Comparison of ENCODE assay signal across 23 mouse cellular contexts in genomic region chr19:44455356-44455755, GRCm38 (mm10). TPM values are rescaled to one million over a fixed set of nuclear protein-coding genes. Genes with fewer than 3 reads are reported as not detected.
DNase-seq lines count a peak whose midpoint lies in the region; ATAC-seq and TF ChIP-seq lines count a peak whose summit lies in the region.
"Had no signal": no experiment of that assay in that cellular context is flagged by ENCODE, and none has a peak within 500 bp of the region (broad histone marks: within the 10 kb centered on the region; RNA-seq: fewer than 3 reads in every experiment).

No protein-coding gene starts in this region.

- no peak overlapping the region for H3K27ac ChIP-seq in kidney, embryonic 16.5 days (ENCODE audit: low read length)
- H3K27ac ChIP-seq in liver, adult 2 months (replicated peaks; ENCODE audit: insufficient read depth, low read depth, low read length): no peak overlapping the region
- no peak overlapping the region for H3K27ac ChIP-seq in liver, postnatal 0 days (ENCODE audit: low read depth)
- H3K27ac ChIP-seq: embryonic facial prominence, embryonic 15.5 days; forebrain, embryonic 15.5 days; heart, adult 2 months; heart, embryonic 15.5 days; hindbrain, embryonic 13.5 days had no signal

- no peak for TF ChIP-seq CTCF in liver, adult 2 months (IDR thresholded peaks at IDR 0.05; ENCODE audit: low read depth, low read length)
- no peak for TF ChIP-seq CTCF in liver, postnatal 0 days (IDR thresholded peaks at IDR 0.05; ENCODE audit: low read depth)

- no peaks in the 10 kb centered on the region for H3K27me3 ChIP-seq in kidney, embryonic 16.5 days (ENCODE audit: insufficient read depth, low read length)
- no peaks in the 10 kb centered on the region for H3K27me3 ChIP-seq in liver, adult 2 months (ENCODE audit: control insufficient read depth, insufficient read depth, low read length)
- H3K27me3 ChIP-seq in liver, postnatal 0 days (ENCODE audit: insufficient read depth, low read length): no peaks in the 10 kb centered on the region
- H3K27me3 ChIP-seq: embryonic facial prominence, embryonic 15.5 days; forebrain, embryonic 15.5 days; heart, embryonic 15.5 days had no signal

- DNase-seq in kidney, adult 18-20 months: peak; percentile 46
- DNase-seq in liver, adult 2 months (ENCODE audit: extremely low read depth, low read depth, low spot score): peak; percentile 58
- no peak for DNase-seq in liver, postnatal 0 days
- peak; percentile 31 to 42 for DNase-seq in kidney, postnatal 36 days
- no peak for DNase-seq in adrenal gland, adult 2 months
- DNase-seq: adrenal gland, adult 8-10 months; adrenal gland, postnatal 36 days; cerebellum, adult 11 months; cerebellum, adult 8-10 months; cerebellum, postnatal 14 days; embryo, embryonic 11 days; gastrocnemius, postnatal 10 days; heart, adult 2 months; heart, postnatal 14 days had no signal

- H3K4me1 ChIP-seq in kidney, embryonic 16.5 days (ENCODE audit: insufficient read depth, low read length): peaks cover 3% of the 10 kb centered on the region; the same call in 1 of the 2 replicates
- peaks cover 15% of the 10 kb centered on the region for H3K4me1 ChIP-seq in liver, adult 2 months (ENCODE audit: control insufficient read depth, insufficient read depth, low read length)
- peaks cover 5% of the 10 kb centered on the region for H3K4me1 ChIP-seq in liver, postnatal 0 days (ENCODE audit: insufficient read depth)
- H3K4me1 ChIP-seq: embryonic facial prominence, embryonic 15.5 days; forebrain, embryonic 15.5 days; heart, embryonic 15.5 days; hindbrain, embryonic 13.5 days had no signal

- H3K4me2 ChIP-seq in kidney, embryonic 16.5 days (replicated peaks; ENCODE audit: low read depth, low read length): no peak overlapping the region
- H3K4me2 ChIP-seq in liver, postnatal 0 days (ENCODE audit: low read depth, low read length): no peak overlapping the region
- H3K4me2 ChIP-seq: embryonic facial prominence, embryonic 15.5 days; forebrain, embryonic 15.5 days; heart, embryonic 11.5 days; heart, embryonic 15.5 days; hindbrain, embryonic 13.5 days had no signal

- H3K79me2 ChIP-seq in liver, adult 2 months (ENCODE audit: control insufficient read depth, insufficient read depth, low read length): no peaks in the 10 kb centered on the region

- no peak for TF ChIP-seq POLR2A in liver, adult 2 months (IDR thresholded peaks at IDR 0.05; ENCODE audit: extremely low read depth, insufficient read depth, low read length)

- H3K9me3 ChIP-seq in kidney, embryonic 16.5 days (ENCODE audit: low read length): no peaks in the 10 kb centered on the region
- no peaks in the 10 kb centered on the region for H3K9me3 ChIP-seq in liver, postnatal 0 days (ENCODE audit: low read length)
- H3K9me3 ChIP-seq: embryonic facial prominence, embryonic 15.5 days; forebrain, embryonic 15.5 days; heart, embryonic 15.5 days; hindbrain, embryonic 13.5 days had no signal

- WGBS in kidney, embryonic 16.5 days: 76% methylated on average over 8 of the region's 8 CpGs
- WGBS in liver, adult 2 months: 34% methylated on average over 8 of the region's 8 CpGs
- WGBS in liver, postnatal 0 days (ENCODE audit: insufficient replicate concordance): 72% methylated on average over 8 of the region's 8 CpGs

- H3K9ac ChIP-seq in kidney, embryonic 16.5 days (replicated peaks; ENCODE audit: low read length): no peak overlapping the region
- no peak overlapping the region for H3K9ac ChIP-seq in liver, adult 2 months (ENCODE audit: low read depth, low read length)
- H3K9ac ChIP-seq in liver, postnatal 0 days (replicated peaks): no peak overlapping the region
- H3K9ac ChIP-seq: embryonic facial prominence, embryonic 15.5 days; forebrain, embryonic 15.5 days; heart, embryonic 15.5 days; hindbrain, embryonic 13.5 days had no signal

- no peaks in the 10 kb centered on the region for H3K36me3 ChIP-seq in kidney, embryonic 16.5 days (ENCODE audit: insufficient read depth, low read length)
- no peaks in the 10 kb centered on the region for H3K36me3 ChIP-seq in liver, adult 2 months (ENCODE audit: control insufficient read depth, insufficient read depth, low read length)
- no peaks in the 10 kb centered on the region for H3K36me3 ChIP-seq in liver, postnatal 0 days (replicated peaks; ENCODE audit: insufficient read depth, low read length)
- H3K36me3 ChIP-seq: embryonic facial prominence, embryonic 15.5 days; forebrain, embryonic 15.5 days; heart, embryonic 15.5 days; hindbrain, embryonic 13.5 days had no signal

- TF ChIP-seq EP300 in liver, postnatal 0 days (IDR thresholded peaks at IDR 0.05; ENCODE audit: low read depth): no peak

- H3K4me3 ChIP-seq in kidney, embryonic 16.5 days (ENCODE audit: low read length): no peak overlapping the region
- H3K4me3 ChIP-seq in liver, adult 2 months (ENCODE audit: insufficient read depth, low read depth, low read length): no peak overlapping the region
- no peak overlapping the region for H3K4me3 ChIP-seq in liver, postnatal 0 days (ENCODE audit: low read depth, low read length)
- H3K4me3 ChIP-seq: embryonic facial prominence, embryonic 15.5 days; forebrain, embryonic 15.5 days; heart, adult 2 months; heart, embryonic 15.5 days; hindbrain, embryonic 13.5 days had no signal

- ATAC-seq in kidney, embryonic 16.5 days (ENCODE audit: low FRiP score, low TSS enrichment): no peak
- no peak for ATAC-seq in liver, postnatal 0 days
- ATAC-seq: forebrain, embryonic 15.5 days had no signal

RNA-seq across cellular contexts. Expression of gene Wnt8b, which starts 37.9 kb away (rescaled TPM):
- polyA plus RNA-seq in kidney, embryonic 16.5 days (2015; fragmentation: Nextera tagmentation; extraction: Ambion mirVana): 2.6 and 2.8 TPM in 2 replicates
- not detected in 2 replicates for total RNA-seq in liver, adult 2 months (2014; rRNA removed)
- not detected in 2 replicates for polyA plus RNA-seq in liver, adult 2 months (2012; rRNA removed)
- not detected in 2 replicates for polyA plus RNA-seq in liver, postnatal 0 days (2015; fragmentation: Nextera tagmentation; extraction: Ambion mirVana)
- total RNA-seq in adrenal gland, adult 2 months (2021): under 1 TPM; 0.12 to 0.17 TPM
- 0.02 and 0.11 TPM in 2 replicates for polyA plus RNA-seq in adrenal gland, adult 2 months (2012; rRNA removed)
- total RNA-seq: CH12.LX; common myeloid progenitor, adult 5-6 weeks; gastrocnemius, postnatal 10 days; heart, adult 2 months; heart, postnatal 14 days; hematopoietic stem cell, adult 5-6 weeks had no signal
- polyA plus RNA-seq: embryonic facial prominence, embryonic 15.5 days; heart, adult 2 months; heart, embryonic 11.5 days; heart, embryonic 15.5 days had no signal

RNA-seq across cellular contexts. Expression of gene Scd1, which starts 47.7 kb away (rescaled TPM):
- 3.1 and 3.3 TPM in 2 replicates for polyA plus RNA-seq in kidney, embryonic 16.5 days (2015; fragmentation: Nextera tagmentation; extraction: Ambion mirVana)
- 1,338 and 2,774 TPM in 2 replicates for total RNA-seq in liver, adult 2 months (2014; rRNA removed)
- polyA plus RNA-seq in liver, adult 2 months (2012; rRNA removed): 5,589 and 8,115 TPM in 2 replicates
- 2.3 and 2.8 TPM in 2 replicates for polyA plus RNA-seq in liver, postnatal 0 days (2015; fragmentation: Nextera tagmentation; extraction: Ambion mirVana)
- total RNA-seq in adrenal gland, adult 2 months (2021): 1,000 to 10,000 TPM; 1,012 to 3,370 TPM
- polyA plus RNA-seq in adrenal gland, adult 2 months (2012; rRNA removed): 10,217 and 11,584 TPM in 2 replicates

Comparison
In these comparisons a context has a peak if more than half of its experiments do, and no peak if none do; other contexts are left out.
1. DNase-seq: peak in kidney, adult 18-20 months (single experiment), liver, adult 2 months (single experiment) and kidney, postnatal 36 days (2 of 2); none in liver, postnatal 0 days (single experiment) and adrenal gland, adult 2 months (single experiment).
2. RNA of gene Scd1, which starts 47.7 kb away (polyA plus RNA-seq): 10,217 to 11,584 TPM in adrenal gland, adult 2 months and 5,589 to 8,115 TPM in liver, adult 2 months; 3.1 to 3.3 TPM in kidney, embryonic 16.5 days and 2.3 to 2.8 TPM in liver, postnatal 0 days; every median in the first group is over 1,000 times any median in the second.